Mouse (Mus musculus): ENCODE data around the gene Iqschfp. TPM values are rescaled to one million over a fixed set of nuclear protein-coding genes. Genes with fewer than 3 reads are reported as not detected.
A peak's percentile ranks its signal among the peaks of the same experiment; 100 is the strongest.

The Iqschfp gene
- polyA plus RNA-seq, 1 experiment from 2014 or later: 0.45 TPM

DNA sequence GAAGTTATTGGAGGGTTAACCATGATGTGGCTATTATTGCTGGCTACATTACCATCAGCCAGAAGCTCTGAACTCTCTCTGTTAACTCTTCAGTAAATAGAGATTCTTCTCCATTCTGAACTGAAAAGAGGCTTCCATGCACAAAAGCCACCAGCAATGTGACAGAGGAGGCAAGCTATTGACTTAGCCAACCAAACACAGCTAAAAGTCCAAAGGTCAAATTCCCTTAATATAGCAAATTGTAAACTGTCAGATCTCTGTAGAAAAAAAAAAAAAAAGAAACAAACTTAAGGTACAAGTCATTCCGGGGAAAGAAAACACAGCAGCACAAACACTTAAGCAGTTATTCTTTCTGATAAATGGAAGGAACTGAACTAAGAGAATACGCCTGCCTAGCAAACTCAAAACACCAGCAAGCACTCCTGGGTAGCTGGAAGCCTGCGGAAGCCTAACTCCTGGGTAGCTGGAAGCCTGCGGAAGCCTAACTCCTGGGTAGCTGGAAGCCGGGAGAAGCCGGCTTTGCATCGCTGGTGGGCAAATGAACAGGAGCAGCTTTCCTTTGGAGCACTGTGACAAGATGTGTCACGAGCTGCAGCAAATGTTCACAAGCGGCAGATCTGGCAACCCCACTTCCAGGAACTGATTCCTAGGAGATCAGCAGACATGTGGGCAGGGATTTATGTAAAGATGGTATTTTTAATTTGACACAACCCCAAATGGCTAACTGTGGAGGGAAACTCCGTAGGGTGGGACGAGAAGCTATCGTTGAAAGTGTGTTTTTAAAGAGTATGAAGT, 701.2 kb downstream of the Iqschfp start:
- no peak overlapping the region for H3K9ac ChIP-seq
- WGBS: 59% methylated on average over 12 of the region's 12 CpGs
- H3K4me1 ChIP-seq: peaks cover 39% of the 10 kb centered on the region
- H3K9me3 ChIP-seq (replicated peaks): no peaks in the 10 kb centered on the region
- no peak for ATAC-seq (ENCODE audit: low FRiP score)
- H3K27me3 ChIP-seq: no peaks in the 10 kb centered on the region
- H3K4me3 ChIP-seq: no peak overlapping the region
- H3K36me3 ChIP-seq: peaks cover 6% of the 10 kb centered on the region; the same call in 1 of the 2 replicates
- H3K4me2 ChIP-seq (replicated peaks): no peak overlapping the region
- peak overlapping the region; percentile 44; the same call in 1 of the 2 replicates for H3K27ac ChIP-seq

- Histone ChIP-seq H3K9me3 (replicated peaks) (no peaks in the 10 kb centered on the region), H3K36me3 (peaks cover 6% of the 10 kb centered on the region; the same call in 1 of the 2 replicates), H3K4me1 (peaks cover 28% of the 10 kb centered on the region), H3K4me2 (replicated peaks) (no peak overlapping the region), H3K4me3 (no peak overlapping the region), H3K27ac (no peak overlapping the region), H3K27me3 (no peaks in the 10 kb centered on the region), H3K9ac (no peak overlapping the region)
- no peak for ATAC-seq (ENCODE audit: low FRiP score)
- 80% methylated on average over 10 of the region's 10 CpGs for WGBS
Measured at GRCm38 (mm10) chr3:68595316-68595925, 703.4 kb downstream of the Iqschfp start.

- peaks cover 20% of the 10 kb centered on the region for H3K4me1 ChIP-seq
- no peak overlapping the region for H3K4me2 ChIP-seq (replicated peaks)
- H3K9ac ChIP-seq: no peak overlapping the region
- H3K27ac ChIP-seq: no peak overlapping the region
- H3K36me3 ChIP-seq: peaks cover 6% of the 10 kb centered on the region; the same call in 1 of the 2 replicates
- H3K27me3 ChIP-seq: no peaks in the 10 kb centered on the region
- 90% methylated on average over 4 of the region's 4 CpGs for WGBS
- no peak overlapping the region for H3K4me3 ChIP-seq
- no peaks in the 10 kb centered on the region for H3K9me3 ChIP-seq (replicated peaks)
- ATAC-seq (ENCODE audit: low FRiP score): no peak
Measured at GRCm38 (mm10) chr3:68596938-68597337, 704.9 kb downstream of the Iqschfp start.

DNA sequence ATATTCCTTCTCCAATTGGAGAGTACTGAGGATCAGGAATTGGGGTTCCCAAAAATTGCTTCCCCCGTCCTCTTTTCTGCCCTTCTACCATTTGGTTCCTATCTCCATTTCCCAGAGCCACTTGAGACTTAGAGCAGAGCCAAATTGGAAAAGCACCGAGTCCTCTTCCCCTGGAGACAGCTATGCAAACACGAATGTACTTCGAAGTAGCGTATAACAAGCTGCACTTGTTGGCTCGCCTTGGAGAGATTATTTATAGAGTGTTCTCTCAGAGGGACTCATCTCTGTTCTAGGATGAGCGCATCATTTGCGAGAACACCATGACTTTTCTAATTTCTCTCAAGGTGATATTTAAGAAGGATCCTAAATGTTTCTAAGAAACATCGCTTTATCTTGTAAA, 710.9 kb downstream of the Iqschfp start:
- no peak for ATAC-seq (ENCODE audit: low FRiP score)
- Histone ChIP-seq H3K36me3 (no peaks in the 10 kb centered on the region), H3K4me2 (replicated peaks) (no peak overlapping the region), H3K9ac (no peak overlapping the region), H3K4me3 (no peak overlapping the region), H3K9me3 (replicated peaks) (no peaks in the 10 kb centered on the region), H3K27ac (no peak overlapping the region), H3K27me3 (no peaks in the 10 kb centered on the region), H3K4me1 (peaks cover 16% of the 10 kb centered on the region)
- WGBS: 87% methylated on average over 9 of the region's 9 CpGs

DNA sequence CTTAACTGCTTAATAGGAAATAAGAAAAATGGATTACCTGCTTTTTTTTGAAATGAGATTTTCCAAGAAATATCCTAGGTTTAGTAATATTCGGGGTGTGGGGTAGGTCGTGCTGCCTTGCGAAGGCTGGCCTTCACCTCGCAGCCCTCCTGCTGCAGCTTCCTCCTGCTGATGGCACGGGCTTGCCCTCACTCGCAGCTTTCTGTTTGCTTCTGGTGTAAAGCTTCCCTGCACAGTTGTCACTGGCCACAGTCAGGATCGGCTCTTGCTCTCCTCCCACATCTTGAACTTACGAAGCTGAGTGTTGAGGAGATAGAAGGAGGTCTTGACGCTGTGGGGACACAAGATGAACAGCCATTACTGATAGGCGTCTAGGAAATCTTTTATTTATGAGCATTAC, 712.4 kb downstream of the Iqschfp start:
- Histone ChIP-seq H3K9me3 (replicated peaks) (no peaks in the 10 kb centered on the region), H3K4me1 (peaks cover 16% of the 10 kb centered on the region), H3K27me3 (no peaks in the 10 kb centered on the region), H3K27ac (peak overlapping the region; percentile 79), H3K4me3 (no peak overlapping the region), H3K36me3 (no peaks in the 10 kb centered on the region), H3K4me2 (replicated peaks) (no peak overlapping the region), H3K9ac (no peak overlapping the region)
- WGBS: 66% methylated on average over 10 of the region's 10 CpGs
- peak; percentile 33; the same call in 1 of the 2 replicates for ATAC-seq (ENCODE audit: low FRiP score)

DNA sequence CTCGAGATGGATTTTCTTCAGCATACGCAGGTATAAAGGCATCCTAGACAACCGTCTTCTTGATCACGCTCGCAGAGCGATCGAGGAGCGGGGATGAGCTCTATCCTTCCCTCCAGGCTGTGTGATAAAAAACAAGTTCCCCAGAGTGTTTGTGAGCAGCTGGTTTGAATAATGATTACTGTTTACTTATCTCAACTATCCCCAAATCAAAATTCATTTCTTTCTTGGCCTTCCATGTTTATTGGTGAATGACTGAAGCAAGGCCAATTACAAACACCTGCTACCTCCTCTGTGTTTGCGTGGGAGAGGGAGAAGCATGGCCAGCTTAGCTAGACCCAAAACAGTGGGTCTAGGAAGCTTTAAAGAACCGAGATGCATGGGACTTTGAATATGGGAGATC, 712.9 kb downstream of the Iqschfp start:
- Histone ChIP-seq H3K4me1 (peaks cover 16% of the 10 kb centered on the region), H3K27me3 (no peaks in the 10 kb centered on the region), H3K4me3 (no peak overlapping the region), H3K4me2 (replicated peaks) (no peak overlapping the region), H3K9me3 (replicated peaks) (no peaks in the 10 kb centered on the region), H3K36me3 (no peaks in the 10 kb centered on the region), H3K27ac (peak overlapping the region; percentile 79), H3K9ac (no peak overlapping the region)
- 57% methylated on average over 10 of the region's 10 CpGs for WGBS
- ATAC-seq (ENCODE audit: low FRiP score): peak; percentile 77

DNA sequence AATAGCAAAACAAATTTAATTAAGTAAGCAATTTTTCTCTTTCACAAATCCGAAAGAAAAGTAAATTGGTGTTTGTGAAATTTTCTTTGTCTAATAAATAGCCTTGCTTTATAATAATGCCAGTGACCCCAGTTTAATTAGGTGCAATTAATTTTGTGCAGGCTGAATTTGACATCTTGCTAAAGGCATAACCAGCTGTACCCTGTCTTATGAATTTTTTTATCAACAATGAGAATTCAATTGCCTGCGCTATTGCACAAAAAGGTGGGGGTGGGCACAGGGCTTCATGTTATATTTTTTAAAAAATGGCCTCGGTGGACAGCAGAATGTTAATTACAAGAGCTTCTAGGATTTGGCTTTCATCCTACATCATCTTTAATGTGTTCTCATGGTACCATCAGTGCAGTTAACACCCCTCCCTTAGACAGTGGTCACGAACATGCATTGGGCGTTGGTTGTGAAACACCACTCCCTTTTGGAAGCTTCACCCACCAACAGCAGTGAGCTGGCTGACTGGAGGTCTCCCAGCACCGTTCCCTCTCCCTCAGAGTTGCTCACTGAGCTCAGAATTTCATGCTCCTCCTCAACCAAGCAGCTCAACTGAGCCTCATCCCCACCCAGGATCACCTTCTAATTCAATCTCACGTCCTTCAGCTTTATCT, 714.0 kb downstream of the Iqschfp start:
- Histone ChIP-seq H3K4me1 (peaks cover 16% of the 10 kb centered on the region), H3K27me3 (no peaks in the 10 kb centered on the region), H3K4me2 (replicated peaks) (no peak overlapping the region), H3K36me3 (no peaks in the 10 kb centered on the region), H3K9ac (no peak overlapping the region), H3K9me3 (replicated peaks) (no peaks in the 10 kb centered on the region), H3K27ac (peak overlapping the region; percentile 57), H3K4me3 (no peak overlapping the region)
- ATAC-seq (ENCODE audit: low FRiP score): 0 out of 2 replicates have a peak, but pooled peaks have one; percentile 35
- WGBS: 65% methylated on average over 7 of the region's 7 CpGs

GRCm38 (mm10) chr3:68606730-68607129, 714.7 kb downstream of the Iqschfp start:
- WGBS: 88% methylated on average over 8 of the region's 8 CpGs
- H3K9me3 ChIP-seq (replicated peaks): no peaks in the 10 kb centered on the region
- no peak for ATAC-seq (ENCODE audit: low FRiP score)
- no peak overlapping the region for H3K9ac ChIP-seq
- peaks cover 16% of the 10 kb centered on the region for H3K4me1 ChIP-seq
- H3K36me3 ChIP-seq: no peaks in the 10 kb centered on the region
- no peak overlapping the region for H3K4me2 ChIP-seq (replicated peaks)
- no peak overlapping the region for H3K4me3 ChIP-seq
- H3K27ac ChIP-seq: peak overlapping the region; percentile 57; the same call in 1 of the 2 replicates
- H3K27me3 ChIP-seq: no peaks in the 10 kb centered on the region

DNA sequence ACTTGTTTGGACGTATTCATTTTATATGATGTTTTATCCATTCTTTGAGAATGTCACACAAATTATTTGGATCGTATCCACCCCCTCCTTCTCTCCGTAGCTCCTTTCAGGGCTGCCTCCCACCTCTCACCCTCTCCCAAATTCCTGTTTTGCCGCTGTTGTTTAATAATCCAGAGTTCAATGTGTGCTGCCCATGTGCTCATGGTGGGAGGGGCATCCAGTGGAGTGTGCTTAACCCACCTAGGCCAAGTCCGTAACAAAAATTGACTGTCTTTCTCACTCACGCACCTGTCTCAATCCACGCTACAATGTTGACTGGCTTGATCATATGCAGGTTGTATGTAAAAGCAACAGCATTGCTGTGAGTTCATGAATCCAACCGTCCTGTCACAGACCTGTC, 715.3 kb downstream of the Iqschfp start:
- no peaks in the 10 kb centered on the region for H3K9me3 ChIP-seq (replicated peaks)
- H3K27me3 ChIP-seq: no peaks in the 10 kb centered on the region
- no peaks in the 10 kb centered on the region for H3K36me3 ChIP-seq
- no peak for ATAC-seq (ENCODE audit: low FRiP score)
- 93% methylated on average over 8 of the region's 8 CpGs for WGBS
- no peak overlapping the region for H3K27ac ChIP-seq
- no peak overlapping the region for H3K9ac ChIP-seq
- peaks cover 13% of the 10 kb centered on the region for H3K4me1 ChIP-seq
- no peak overlapping the region for H3K4me3 ChIP-seq
- H3K4me2 ChIP-seq (replicated peaks): no peak overlapping the region

DNA sequence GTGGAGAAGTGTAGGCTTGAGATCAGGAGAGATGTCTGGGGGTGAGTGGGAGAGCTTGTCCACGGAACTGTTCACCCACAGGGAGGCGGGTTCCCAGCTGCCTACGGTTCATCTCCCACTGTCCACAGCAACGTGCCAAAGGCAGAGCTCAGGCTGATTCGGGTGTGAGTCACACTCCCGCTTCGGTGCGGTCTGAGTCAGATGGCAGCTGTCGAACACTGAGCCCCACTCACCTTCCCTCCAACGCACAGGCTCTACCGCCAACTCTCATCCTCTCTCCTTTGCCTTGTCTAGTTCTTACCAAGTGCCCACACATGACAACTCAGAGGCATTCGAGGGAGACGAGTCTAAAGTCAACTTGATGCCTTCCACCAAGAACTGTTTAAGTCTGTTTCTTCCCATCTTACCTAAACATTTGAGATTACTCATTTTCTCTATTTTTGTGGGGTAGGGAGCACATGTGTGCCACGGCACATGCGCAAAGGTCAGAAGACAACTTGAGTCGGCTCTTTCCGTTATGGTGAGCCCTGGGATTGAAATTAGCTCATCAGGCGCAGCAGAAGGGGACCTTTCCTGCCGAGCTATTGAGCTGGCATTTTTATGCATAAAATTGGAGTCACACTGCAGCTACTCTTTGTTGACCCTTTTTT, 716.9 kb downstream of the Iqschfp start:
- H3K9ac ChIP-seq: no peak overlapping the region
- 78% methylated on average over 19 of the region's 19 CpGs for WGBS
- H3K27me3 ChIP-seq: no peaks in the 10 kb centered on the region
- H3K4me1 ChIP-seq: peaks cover 12% of the 10 kb centered on the region
- H3K4me3 ChIP-seq: no peak overlapping the region
- H3K9me3 ChIP-seq (replicated peaks): no peaks in the 10 kb centered on the region
- no peak for ATAC-seq (ENCODE audit: low FRiP score)
- H3K4me2 ChIP-seq (replicated peaks): no peak overlapping the region
- 0 out of 2 replicates have a peak overlapping the region, but pooled peaks have one; percentile 30 for H3K27ac ChIP-seq
- no peaks in the 10 kb centered on the region for H3K36me3 ChIP-seq

DNA sequence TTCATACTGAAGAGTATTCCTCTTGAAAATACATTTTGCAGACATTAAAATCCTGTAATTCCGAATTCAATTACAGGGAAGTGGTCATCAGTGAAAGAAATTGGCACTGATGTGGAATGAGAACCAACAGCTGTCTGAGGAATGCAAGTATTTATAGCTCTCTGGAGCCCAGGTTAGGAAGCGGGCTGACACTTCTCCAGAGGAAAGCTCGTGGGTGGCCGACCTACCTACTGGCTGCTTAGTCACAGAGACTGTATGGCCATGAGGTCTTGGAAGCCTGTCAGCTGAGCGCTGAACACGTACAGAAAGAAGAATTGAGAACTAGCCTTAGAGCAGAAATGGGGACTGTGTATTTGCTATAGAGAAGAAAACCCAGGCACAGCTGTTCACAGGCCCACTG, 718.0 kb downstream of the Iqschfp start:
- 72% methylated on average over 6 of the region's 6 CpGs for WGBS

More for the DNA sequence above, 718.0 kb downstream of the Iqschfp start:
- H3K27ac ChIP-seq: no peak overlapping the region
- H3K4me3 ChIP-seq: no peak overlapping the region
- ATAC-seq (ENCODE audit: low FRiP score): no peak
- H3K9ac ChIP-seq: no peak overlapping the region
- H3K36me3 ChIP-seq: no peaks in the 10 kb centered on the region
- no peaks in the 10 kb centered on the region for H3K27me3 ChIP-seq
- no peak overlapping the region for H3K4me2 ChIP-seq (replicated peaks)
- peaks cover 12% of the 10 kb centered on the region for H3K4me1 ChIP-seq
- no peaks in the 10 kb centered on the region for H3K9me3 ChIP-seq (replicated peaks)

All from hindbrain, embryonic 12.5 days (tissue).